Mouse (Mus musculus) heart, embryonic 12.5 days (tissue): ENCODE measurements around the gene Mettl23. TPM values are rescaled to one million over a fixed set of nuclear protein-coding genes. Genes with fewer than 3 reads are reported as not detected.

ENCODE experiments used
- ATAC-seq: fragments of 200-750 bp; cut with Nextera tagmentation; 2 replicates; pipeline ENCODE4 v1.8.0; 2017; ENCODE audit warnings: moderate TSS enrichment, moderate library complexity; ENCODE audit not compliant: insufficient number of reproducible peaks, low FRiP score
- H3K27ac ChIP-seq: fragments of 300-500 bp; sonication (generic); 2 replicates; pipeline ENCODE4 v1.5.1; 2016; ENCODE audit warnings: mild to moderate bottlenecking, moderate library complexity; ENCODE audit not compliant: poor library complexity, severe bottlenecking
- H3K27me3 ChIP-seq: fragments of 300-500 bp; sonication (generic); replicated peaks from 2 replicates; pipeline ENCODE4 v1.6.1; 2016; ENCODE audit warnings: mild to moderate bottlenecking, moderate library complexity
- H3K36me3 ChIP-seq: fragments of 300-500 bp; sonication (generic); 2 replicates; pipeline ENCODE4 v1.6.1; 2016; ENCODE audit warnings: mild to moderate bottlenecking, moderate library complexity
- H3K4me1 ChIP-seq: fragments of 300-500 bp; sonication (generic); replicated peaks from 2 replicates; pipeline ENCODE4 v1.6.1; 2016; ENCODE audit warnings: mild to moderate bottlenecking
- H3K4me2 ChIP-seq: fragments of 300-500 bp; sonication (generic); 2 replicates; pipeline ENCODE4 v1.6.1; 2016; ENCODE audit warnings: mild to moderate bottlenecking, moderate library complexity
- H3K4me3 ChIP-seq: fragments of 300-500 bp; sonication (generic); 2 replicates; pipeline ENCODE4 v1.5.1; 2016; ENCODE audit warnings: mild to moderate bottlenecking
- H3K9ac ChIP-seq: fragments of 300-500 bp; sonication (generic); 2 replicates; pipeline ENCODE4 v1.6.1; 2016; ENCODE audit warnings: mild to moderate bottlenecking, moderate library complexity
- H3K9me3 ChIP-seq: fragments of 300-500 bp; sonication (generic); replicated peaks from 2 replicates; pipeline ENCODE4 v1.6.1; 2016; ENCODE audit warnings: mild to moderate bottlenecking, moderate library complexity
- WGBS: fragments of 180-500 bp; shearing (Covaris S2); methylation state at CpG from one replicate; pipeline ENCODE4 v1.1.7; 2016; 5-methylcytosine and 5-hydroxymethylcytosine counted together
- polyA plus RNA-seq: library from polyadenylated mRNA; unstranded; fragments of >200 nt; fragmentation: Nextera tagmentation; extraction: Ambion mirVana; gene quantifications from 2 replicates; pipeline ENCODE4 v1.2.1, GENCODE M21; 2016

The Mettl23 gene
- polyA plus RNA-seq, 1 experiment from 2014 or later: 55.5 TPM

DNA sequence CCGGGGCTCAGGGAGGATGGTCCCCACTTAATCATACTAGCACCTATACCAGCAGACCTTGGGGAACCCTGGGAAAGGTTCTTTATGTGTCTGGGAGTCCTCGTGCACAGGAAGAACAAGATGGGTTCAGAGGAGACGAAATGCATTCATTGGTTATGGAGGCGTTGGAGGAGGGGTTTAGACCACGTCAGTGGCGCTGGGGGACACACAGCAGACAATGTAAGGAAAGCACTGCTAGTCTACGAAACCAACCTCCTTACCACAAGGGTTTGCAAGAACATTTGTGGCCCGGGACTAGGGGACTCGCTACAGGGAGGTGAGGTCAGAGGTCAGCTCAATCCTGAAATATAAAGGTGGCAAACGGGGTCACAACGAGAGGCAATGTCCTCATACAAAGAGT is 32.5 kb upstream of the Mettl23 start:
- Histone ChIP-seq H3K27me3 (peaks cover 10% of the 10 kb centered on the region), H3K36me3 (0 out of 2 replicates have a peak, but pooled peaks cover 3% of the 10 kb centered on the region), H3K4me2 (no peak overlapping the region), H3K9ac (no peak overlapping the region), H3K4me1 (peaks cover 48% of the 10 kb centered on the region), H3K9me3 (no peaks in the 10 kb centered on the region), H3K27ac (no peak overlapping the region), H3K4me3 (no peak overlapping the region)
- 77% methylated on average over 11 of the region's 11 CpGs for WGBS
- ATAC-seq: no peak

DNA sequence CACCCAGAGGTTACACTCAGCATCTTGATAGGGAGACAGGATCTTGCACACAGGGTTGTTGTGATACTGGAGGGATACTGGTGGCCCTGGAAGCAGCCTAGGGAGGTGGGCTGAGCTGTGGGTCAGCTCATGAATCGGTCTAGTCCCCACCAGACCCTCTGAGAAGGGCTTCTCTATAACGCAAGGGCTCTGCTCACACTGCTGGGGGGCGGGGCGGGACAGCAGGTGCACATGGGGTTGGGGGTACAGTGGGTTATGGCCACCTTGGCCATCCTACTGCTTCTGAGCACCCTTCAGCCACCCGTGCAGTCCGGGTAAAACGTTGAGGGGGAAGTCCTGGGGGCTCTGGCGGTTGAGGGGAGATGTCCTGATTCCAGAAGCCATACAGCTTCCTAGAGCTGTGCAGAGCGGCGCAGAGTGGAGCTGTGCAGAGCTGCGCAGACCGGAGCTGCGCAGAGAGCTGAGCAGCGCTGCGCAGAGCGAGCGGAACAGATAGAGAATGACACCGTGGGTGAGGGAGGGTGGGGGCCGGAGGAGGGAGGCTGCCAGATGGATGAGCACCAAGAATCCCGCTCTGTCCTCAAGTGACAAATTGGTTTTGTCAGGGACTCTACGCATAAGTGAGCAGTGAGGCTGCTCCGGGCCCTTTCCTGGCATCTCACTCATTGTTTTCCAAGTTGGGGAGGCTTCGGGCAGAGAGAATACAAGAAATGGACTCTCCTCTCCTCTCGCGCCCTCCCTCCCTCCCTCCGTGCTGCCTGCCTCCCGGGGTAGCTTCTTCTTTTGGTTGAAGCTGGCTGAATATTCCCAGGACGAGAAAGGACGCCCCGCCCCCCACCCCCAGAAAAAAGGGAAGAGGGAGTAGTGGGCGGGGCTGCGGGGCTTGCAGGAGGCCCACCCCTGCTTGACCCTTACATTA is 31.8 kb upstream of the Mettl23 start:
- peak overlapping the region; percentile 82 for H3K4me2 ChIP-seq
- peaks cover 10% of the 10 kb centered on the region for H3K27me3 ChIP-seq
- peak overlapping the region; percentile 45 for H3K4me3 ChIP-seq
- WGBS: 19% methylated on average over 30 of the region's 32 CpGs
- ATAC-seq: peak; percentile 68
- peak overlapping the region; percentile 61 for H3K27ac ChIP-seq
- peaks cover 54% of the 10 kb centered on the region for H3K4me1 ChIP-seq
- 0 out of 2 replicates have a peak, but pooled peaks cover 3% of the 10 kb centered on the region for H3K36me3 ChIP-seq
- no peaks in the 10 kb centered on the region for H3K9me3 ChIP-seq
- peak overlapping the region; percentile 67 for H3K9ac ChIP-seq

DNA sequence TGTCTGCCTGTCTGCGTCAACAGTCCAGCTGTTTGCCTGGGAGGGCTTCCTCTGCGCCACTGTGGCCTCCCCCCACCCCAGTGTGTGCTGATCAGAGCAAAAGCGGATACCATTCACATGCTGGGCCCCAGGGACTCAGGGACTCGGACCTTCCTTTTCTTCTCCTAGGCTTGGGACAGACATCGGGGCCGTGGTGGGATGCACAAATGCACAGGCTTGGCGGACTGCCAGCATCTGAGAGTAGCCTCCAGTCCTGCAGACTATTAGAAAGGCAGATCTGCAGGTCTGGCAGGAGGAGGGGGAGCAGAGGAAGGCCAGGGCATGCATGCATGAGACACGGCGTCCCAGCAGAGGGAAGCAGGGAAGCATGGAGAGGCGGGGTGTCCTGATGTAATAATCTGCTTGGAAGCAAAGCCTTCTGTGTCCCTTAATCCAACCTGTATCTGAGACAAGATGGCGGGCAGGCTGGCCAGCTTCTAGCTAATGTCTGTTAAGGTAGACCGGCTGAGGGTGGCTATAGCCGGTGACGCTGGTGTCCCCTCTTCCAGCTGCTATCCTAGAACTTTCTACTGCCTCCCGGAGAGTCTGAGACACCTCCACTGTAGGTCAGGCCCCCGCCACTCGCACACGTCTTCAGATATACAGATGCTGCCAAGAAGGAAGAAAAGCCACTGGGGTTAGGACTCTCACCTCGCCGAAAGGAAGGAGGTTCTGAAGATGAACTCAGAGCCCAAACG is 30.1 kb upstream of the Mettl23 start:
- Histone ChIP-seq H3K36me3 (0 out of 2 replicates have a peak, but pooled peaks cover 3% of the 10 kb centered on the region), H3K9ac (peak overlapping the region; percentile 57), H3K4me3 (no peak overlapping the region), H3K27ac (peak overlapping the region; percentile 78), H3K4me1 (peaks cover 64% of the 10 kb centered on the region), H3K27me3 (peaks cover 10% of the 10 kb centered on the region), H3K9me3 (no peaks in the 10 kb centered on the region), H3K4me2 (peak overlapping the region; percentile 11; the same call in 1 of the 2 replicates)
- peak; percentile 29; the same call in 1 of the 2 replicates for ATAC-seq
- 46% methylated on average over 21 of the region's 21 CpGs for WGBS

DNA sequence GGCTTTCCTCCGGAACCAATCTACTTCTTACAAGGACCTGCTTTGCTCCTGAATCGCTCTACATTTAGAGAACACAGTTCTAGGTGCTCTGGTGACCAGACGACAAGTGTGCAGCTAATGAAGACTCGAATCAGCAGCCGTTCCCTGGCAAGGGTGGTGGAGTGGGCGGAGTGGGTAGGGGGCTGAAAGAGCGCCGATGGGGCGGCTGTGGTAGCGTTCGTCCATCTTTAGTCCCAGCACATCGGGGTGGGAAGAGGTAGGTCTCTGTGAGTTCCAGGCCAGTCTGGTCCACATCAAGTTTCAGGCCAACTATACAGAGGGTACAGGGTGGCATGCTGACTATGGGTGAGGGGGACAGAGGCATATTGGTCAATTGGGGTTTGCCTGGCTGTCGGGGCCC is 29.5 kb upstream of the Mettl23 start:
- H3K27ac ChIP-seq: peak overlapping the region; percentile 78
- peaks cover 10% of the 10 kb centered on the region for H3K27me3 ChIP-seq
- no peak overlapping the region for H3K4me3 ChIP-seq
- peaks cover 3% of the 10 kb centered on the region; the same call in 1 of the 2 replicates for H3K36me3 ChIP-seq
- H3K4me1 ChIP-seq: peaks cover 68% of the 10 kb centered on the region
- ATAC-seq: no peak
- peak overlapping the region; percentile 57; the same call in 1 of the 2 replicates for H3K9ac ChIP-seq
- no peaks in the 10 kb centered on the region for H3K9me3 ChIP-seq
- WGBS: 79% methylated on average over 13 of the region's 13 CpGs
- no peak overlapping the region for H3K4me2 ChIP-seq

DNA sequence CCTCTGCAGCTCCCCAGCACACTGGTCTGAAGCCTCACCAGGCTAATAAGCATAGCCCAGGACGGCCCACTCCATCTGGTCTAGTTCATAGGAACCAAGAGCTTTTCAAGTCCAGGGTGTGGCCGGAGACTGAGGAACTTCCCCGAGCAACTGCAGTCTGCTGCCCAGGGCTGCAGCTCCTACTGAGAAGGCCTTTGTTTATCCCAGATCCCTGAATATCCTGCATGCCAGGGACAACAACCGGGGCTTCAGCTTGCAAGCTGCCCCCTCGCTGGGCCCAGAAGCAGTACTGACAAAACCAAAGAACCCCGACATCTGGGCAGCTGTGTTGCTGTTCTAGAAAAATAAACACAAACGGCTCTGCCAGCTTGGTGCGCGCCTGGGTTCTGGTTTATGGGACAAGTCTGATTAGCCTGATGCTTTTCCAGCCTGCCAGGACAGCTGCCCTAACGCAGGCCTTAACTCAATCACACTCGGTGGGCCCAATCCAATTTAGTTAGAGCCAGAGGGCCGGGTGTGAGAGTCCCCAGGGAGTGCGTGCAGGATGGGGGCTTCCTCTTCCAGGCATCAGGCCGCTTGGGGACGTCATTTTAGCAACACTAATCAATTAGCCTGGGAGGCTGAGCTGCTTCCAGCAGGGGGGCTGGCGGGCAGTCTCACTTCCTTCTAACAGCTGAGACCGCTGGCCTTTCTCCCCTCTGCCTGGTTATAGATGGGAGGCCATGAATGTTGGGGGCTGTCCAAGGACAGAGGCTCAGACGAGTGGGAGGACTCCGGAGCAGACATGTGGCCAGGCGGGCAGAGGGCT is 28.8 kb upstream of the Mettl23 start:
- Histone ChIP-seq H3K4me3 (no peak overlapping the region), H3K36me3 (no peaks in the 10 kb centered on the region; the same call in 1 of the 2 replicates), H3K27me3 (peaks cover 10% of the 10 kb centered on the region), H3K27ac (peak overlapping the region; percentile 78), H3K4me2 (peak overlapping the region; percentile 30), H3K9ac (peak overlapping the region; percentile 57), H3K4me1 (peaks cover 75% of the 10 kb centered on the region), H3K9me3 (no peaks in the 10 kb centered on the region)
- 24% methylated on average over 20 of the region's 20 CpGs for WGBS
- peak; percentile 43; the same call in 1 of the 2 replicates for ATAC-seq

DNA sequence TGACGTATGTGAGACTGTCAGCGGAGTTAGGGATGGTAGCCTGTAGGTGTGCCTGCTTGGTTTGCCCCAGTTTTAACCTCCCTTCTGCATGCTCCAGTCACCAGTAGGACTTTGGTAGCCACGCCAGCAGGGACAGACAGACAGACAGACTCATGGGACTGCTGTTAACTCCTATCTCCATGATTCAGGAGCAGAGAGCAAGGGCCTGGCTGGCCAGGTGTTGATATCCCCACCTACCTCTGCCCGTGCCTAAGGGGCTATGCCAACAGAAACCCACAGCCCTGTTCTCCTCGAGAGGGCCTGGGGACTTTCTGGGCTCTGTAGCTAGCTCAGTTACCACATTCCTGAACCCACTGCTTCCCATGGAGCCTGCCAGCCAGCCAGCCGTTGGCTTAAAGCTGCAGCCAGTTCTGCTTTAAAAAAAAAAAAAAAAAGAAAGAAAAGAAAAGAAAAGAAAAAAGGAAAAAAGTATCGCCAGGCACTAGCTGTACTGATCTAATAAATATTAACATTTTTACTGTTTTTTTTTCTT is 28.1 kb upstream of the Mettl23 start:
- no peak overlapping the region for H3K4me3 ChIP-seq
- ATAC-seq: no peak

DNA sequence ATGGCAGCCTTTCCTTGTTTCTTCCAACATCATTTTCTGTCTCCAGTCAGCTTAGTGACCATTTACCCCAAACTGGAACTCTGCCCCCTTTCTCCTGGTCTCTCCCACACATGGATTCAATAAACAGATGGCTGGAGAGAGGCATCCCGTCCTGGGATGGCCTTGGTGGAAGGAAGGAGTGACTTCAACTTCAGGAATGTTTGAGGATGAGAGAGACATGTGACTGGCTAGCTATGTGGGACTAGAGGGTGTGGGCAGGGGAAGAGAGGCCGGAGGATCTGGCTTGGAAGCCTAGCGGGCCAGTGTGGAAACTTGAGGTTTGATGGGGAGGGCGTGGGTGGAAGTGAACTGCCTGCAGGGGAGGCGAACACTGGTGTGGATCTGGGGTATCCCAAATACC is 26.3 kb upstream of the Mettl23 start:
- no peaks in the 10 kb centered on the region for H3K9me3 ChIP-seq
- ATAC-seq: no peak
- H3K27ac ChIP-seq: no peak overlapping the region
- H3K27me3 ChIP-seq: no peaks in the 10 kb centered on the region
- WGBS: 50% methylated on average over 5 of the region's 5 CpGs
- H3K4me1 ChIP-seq: peaks cover 92% of the 10 kb centered on the region
- H3K36me3 ChIP-seq: no peaks in the 10 kb centered on the region; the same call in 1 of the 2 replicates
- no peak overlapping the region for H3K4me3 ChIP-seq
- no peak overlapping the region for H3K4me2 ChIP-seq
- H3K9ac ChIP-seq: no peak overlapping the region

More for the DNA sequence above, 28.1 kb upstream of the Mettl23 start:
- Histone ChIP-seq H3K9me3 (no peaks in the 10 kb centered on the region), H3K27me3 (0 out of 2 replicates have a peak, but pooled peaks cover 4% of the 10 kb centered on the region), H3K4me1 (peaks cover 82% of the 10 kb centered on the region), H3K36me3 (no peaks in the 10 kb centered on the region; the same call in 1 of the 2 replicates), H3K27ac (peak overlapping the region; percentile 78), H3K9ac (peak overlapping the region; percentile 57; the same call in 1 of the 2 replicates), H3K4me2 (peak overlapping the region; percentile 30)
- WGBS: 27% methylated on average over 7 of the region's 7 CpGs

DNA sequence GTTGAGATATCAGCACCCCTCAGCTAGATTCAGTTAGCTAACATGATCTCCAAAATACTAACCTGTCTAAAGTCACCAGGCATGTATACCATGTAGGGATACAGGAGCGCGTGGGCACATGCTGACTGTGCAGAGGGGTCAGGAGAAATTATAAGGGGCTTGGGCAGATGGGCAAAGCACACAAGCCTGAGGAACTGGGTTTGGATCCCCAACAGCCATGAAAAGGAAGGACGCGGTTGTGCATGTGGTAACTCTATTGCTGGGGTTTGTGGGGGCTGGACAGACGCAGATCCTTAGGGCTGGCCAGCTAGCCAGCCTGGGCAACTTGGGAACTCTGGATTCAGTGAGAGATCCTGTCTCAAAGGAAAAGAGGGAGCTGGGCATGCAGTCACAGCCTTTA is 25.5 kb upstream of the Mettl23 start:
- H3K4me1 ChIP-seq: peaks cover 93% of the 10 kb centered on the region
- no peak overlapping the region for H3K4me3 ChIP-seq
- H3K4me2 ChIP-seq: no peak overlapping the region
- ATAC-seq: no peak
- no peaks in the 10 kb centered on the region; the same call in 1 of the 2 replicates for H3K36me3 ChIP-seq
- H3K27ac ChIP-seq: no peak overlapping the region
- H3K9me3 ChIP-seq: no peaks in the 10 kb centered on the region
- no peaks in the 10 kb centered on the region for H3K27me3 ChIP-seq
- H3K9ac ChIP-seq: no peak overlapping the region
- WGBS: 89% methylated on average over 5 of the region's 5 CpGs

DNA sequence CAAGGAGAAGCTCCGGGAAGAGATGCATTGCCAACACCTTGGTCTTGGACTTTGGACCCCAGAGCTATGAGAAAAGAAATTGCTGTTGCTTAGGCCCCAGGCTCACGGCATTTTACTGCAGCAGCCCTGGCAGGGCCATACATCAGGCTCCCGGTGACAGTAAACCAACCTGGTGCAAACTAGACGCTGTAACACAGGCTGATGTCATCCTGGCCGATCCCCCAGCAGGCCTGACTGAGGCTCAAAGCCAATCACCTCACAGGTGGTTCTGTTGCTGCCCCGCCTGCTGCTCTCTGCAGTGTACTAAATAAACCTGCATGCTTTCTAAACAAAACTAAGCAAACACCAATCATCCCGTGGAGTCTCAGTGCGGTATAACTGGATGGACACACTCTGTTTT is 24.4 kb upstream of the Mettl23 start:
- H3K27ac ChIP-seq: no peak overlapping the region
- 56% methylated on average over 8 of the region's 8 CpGs for WGBS
- 0 out of 2 replicates have a peak overlapping the region, but pooled peaks have one; percentile 7 for H3K9ac ChIP-seq

DNA sequence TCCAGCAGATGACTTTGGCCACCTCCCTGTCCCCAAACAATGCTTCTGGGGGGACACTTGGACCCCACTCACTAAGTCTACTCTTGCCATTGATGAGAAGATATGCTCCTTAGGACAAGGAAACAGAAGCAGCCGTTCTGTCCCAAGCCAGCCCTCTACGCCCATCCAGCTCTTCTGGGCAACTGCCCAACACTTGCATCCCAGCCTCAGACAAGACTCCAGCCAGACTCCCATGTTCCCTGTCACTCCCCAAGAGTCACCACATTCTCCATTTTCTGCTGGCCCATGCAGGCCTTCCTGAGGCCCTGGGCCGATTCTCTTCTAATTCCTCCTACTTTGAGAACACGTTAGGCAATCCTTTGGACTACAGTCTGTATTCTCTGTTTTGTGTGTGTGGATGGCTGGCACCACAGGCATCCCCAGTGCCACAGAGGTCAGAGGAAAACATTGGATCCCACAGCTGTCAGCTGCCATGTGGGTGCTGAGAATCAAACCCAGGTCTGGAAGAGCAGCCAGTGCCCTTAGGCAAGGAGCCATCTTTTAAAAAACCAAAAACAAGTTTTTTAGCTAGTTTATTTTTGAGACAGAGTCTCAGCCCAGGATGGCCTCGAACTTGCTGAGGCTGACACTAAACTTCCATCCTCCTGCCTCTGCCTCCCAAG is 23.0 kb upstream of the Mettl23 start:
- WGBS: 79% methylated on average over 5 of the region's 5 CpGs

More for the DNA sequence above, 24.4 kb upstream of the Mettl23 start:
- no peak overlapping the region for H3K4me2 ChIP-seq
- no peak for ATAC-seq
- peaks cover 83% of the 10 kb centered on the region for H3K4me1 ChIP-seq
- H3K9me3 ChIP-seq: no peaks in the 10 kb centered on the region
- H3K4me3 ChIP-seq: no peak overlapping the region
- peaks cover under 1% of the 10 kb centered on the region; the same call in 1 of the 2 replicates for H3K36me3 ChIP-seq
- no peaks in the 10 kb centered on the region for H3K27me3 ChIP-seq

More for the DNA sequence above, 23.0 kb upstream of the Mettl23 start:
- H3K36me3 ChIP-seq: peaks cover 3% of the 10 kb centered on the region; the same call in 1 of the 2 replicates
- peak overlapping the region; percentile 92 for H3K27ac ChIP-seq
- peaks cover 72% of the 10 kb centered on the region for H3K4me1 ChIP-seq
- H3K27me3 ChIP-seq: no peaks in the 10 kb centered on the region
- no peak overlapping the region for H3K4me2 ChIP-seq
- H3K9ac ChIP-seq: no peak overlapping the region
- no peak overlapping the region for H3K4me3 ChIP-seq
- ATAC-seq: no peak
- H3K9me3 ChIP-seq: no peaks in the 10 kb centered on the region
